Mouse (Mus musculus) MEL-GATA-1-ER (cell line): ENCODE data around the gene Hist1h2bf.
"Not testable (repeated sequence)": the region's sequence is repeated elsewhere in the genome, so short reads cannot be mapped to it uniquely, and the experiment has no call there.

Experiments used
- DNase-seq: peaks from one replicate; pipeline ENCODE4 v3.0.0-alpha.2; 2012; ENCODE audit warnings: low read depth; ENCODE audit errors: extremely low read depth

Hist1h2bf gene

DNA sequence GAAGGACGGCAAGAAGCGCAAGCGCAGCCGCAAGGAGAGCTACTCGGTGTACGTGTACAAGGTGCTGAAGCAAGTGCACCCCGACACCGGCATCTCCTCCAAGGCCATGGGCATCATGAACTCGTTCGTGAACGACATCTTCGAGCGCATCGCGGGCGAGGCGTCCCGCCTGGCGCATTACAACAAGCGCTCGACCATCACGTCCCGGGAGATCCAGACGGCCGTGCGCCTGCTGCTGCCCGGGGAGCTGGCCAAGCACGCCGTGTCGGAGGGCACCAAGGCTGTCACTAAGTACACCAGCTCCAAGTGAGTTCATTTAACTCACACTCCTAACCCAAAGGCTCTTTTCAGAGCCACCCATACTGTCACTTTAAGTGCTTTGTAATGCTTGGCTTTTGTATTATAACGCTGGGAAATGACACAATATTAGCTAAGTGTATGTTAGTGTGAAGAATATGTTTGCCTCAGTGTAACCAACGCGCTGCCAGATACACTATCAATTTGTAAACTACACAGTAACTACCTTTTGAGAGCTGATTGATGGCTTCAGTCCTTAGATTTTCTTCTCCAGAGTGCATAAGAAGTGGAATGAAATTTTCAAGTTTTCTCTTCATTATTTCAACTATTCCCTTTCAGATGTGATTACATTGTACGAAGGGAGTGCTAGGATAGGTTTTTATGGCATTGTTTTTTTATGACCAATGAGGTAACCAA lies 2.3 kb downstream of the Hist1h2bf start:
- not testable (repeated sequence) for DNase-seq

DNA sequence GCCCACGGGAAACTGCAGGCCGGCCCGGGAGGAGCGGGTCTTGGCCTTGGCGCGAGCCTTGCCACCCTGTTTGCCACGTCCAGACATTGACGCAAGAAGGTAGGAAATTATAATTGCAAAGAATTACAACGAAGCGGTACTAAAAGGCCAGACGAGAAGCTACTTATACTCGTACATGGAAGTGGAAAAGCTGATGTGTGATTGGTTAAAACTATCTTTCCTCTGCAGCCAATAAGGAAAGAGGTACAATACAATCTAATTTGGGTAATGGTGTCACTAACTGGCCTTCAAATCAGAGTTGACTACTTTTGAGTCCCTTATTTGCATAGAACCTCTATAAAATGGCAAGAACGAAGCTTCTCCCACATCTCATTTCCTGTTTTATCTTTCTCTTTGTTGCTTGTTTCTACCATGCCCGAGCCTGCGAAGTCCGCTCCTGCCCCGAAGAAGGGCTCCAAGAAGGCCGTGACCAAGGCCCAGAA lies 2.9 kb downstream of the Hist1h2bf start, which contains the start of the genes Hist1h2ae and Hist1h2bg:
TSS of gene Hist1h2ae (minus strand) at position 199 of the 482 bp plus-strand sequence.
TSS of gene Hist1h2bg (plus strand) at position 375 of the 482 bp plus-strand sequence.
- peak; percentile 99 for DNase-seq

DNA sequence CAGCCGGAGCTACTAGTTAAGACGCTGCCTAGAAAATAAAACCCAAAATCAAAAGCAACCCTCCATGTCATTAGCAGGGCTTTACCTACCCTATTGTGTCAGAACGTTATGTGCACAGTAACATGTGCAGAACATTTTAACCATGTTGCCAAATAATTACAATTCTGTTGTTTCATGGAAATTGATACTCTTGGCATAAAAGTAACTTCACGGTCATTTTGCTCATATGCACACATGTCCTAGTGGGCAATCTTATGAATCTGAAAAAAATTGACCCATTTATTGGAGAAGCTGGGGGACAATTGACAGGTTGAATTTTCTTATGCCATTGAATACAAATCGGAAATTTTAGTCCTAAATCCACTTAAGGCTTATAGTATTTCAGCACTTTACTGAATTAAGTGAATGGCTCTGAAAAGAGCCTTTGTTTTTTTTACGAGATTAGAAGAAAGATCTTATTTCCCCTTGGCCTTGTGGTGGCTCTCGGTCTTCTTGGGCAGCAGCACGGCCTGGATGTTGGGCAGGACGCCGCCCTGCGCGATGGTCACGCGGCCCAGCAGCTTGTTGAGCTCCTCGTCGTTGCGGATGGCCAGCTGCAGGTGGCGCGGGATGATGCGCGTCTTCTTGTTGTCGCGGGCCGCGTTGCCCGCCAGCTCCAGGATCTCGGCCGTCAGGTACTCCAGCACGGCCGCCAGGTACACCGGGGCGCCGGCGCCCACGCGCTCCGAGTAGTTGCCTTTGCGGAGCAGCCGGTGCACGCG lies 3.6 kb downstream of the Hist1h2bf start:
- DNase-seq: peak; percentile 63

- DNase-seq: no peak
These were observed 9.5 kb downstream of the Hist1h2bf start for GRCm38 (mm10) chr13:23564482-23564881.

DNA sequence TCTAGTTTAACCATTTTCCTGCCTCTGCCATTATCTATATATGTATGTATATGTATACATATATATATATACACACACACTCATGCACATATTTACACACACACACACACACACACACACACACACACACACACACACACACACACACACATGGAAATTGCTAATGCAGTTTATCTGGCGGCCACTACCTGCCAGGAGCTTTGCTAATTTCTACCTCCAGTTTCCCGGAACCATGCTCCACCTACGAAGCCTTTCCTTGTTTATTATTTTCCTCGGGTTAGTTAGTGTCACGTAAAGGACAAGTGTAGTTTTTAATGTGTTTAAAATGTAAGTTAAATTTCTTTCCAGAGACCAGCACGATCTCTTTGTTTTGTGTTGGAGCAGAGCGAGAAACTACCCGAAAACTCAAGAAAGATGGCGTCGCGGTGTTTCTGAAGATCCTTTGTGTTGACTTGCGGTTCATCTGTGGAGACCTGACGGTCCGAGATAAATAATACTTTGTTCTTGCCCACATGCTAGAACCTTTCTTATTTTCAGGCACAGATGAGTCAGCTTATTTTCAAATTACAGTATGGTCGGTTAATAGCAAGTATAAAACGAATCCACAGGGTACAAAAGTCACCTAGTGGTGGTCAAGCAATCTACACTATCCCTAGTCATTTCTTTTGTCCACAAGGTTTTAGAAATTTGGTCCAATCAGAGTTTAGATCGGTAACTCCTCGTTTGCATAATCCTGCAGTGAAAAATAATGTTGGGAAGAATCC lies 11.1 kb downstream of the Hist1h2bf start:
- DNase-seq: peak; percentile 88

- DNase-seq: peak; percentile 99
These were observed 11.9 kb downstream of the Hist1h2bf start, which contains the start of gene Hist1h3e for GRCm38 (mm10) chr13:23561883-23562659. Gene Hist1h3e (minus strand): TSS chr13:23562369.

GRCm38 (mm10) chr13:23561531-23561882 lies 12.5 kb downstream of the Hist1h2bf start:
- DNase-seq: not testable (repeated sequence)

GRCm38 (mm10) chr13:23560699-23561098 lies 13.3 kb downstream of the Hist1h2bf start:
- DNase-seq: not testable (repeated sequence)

DNA sequence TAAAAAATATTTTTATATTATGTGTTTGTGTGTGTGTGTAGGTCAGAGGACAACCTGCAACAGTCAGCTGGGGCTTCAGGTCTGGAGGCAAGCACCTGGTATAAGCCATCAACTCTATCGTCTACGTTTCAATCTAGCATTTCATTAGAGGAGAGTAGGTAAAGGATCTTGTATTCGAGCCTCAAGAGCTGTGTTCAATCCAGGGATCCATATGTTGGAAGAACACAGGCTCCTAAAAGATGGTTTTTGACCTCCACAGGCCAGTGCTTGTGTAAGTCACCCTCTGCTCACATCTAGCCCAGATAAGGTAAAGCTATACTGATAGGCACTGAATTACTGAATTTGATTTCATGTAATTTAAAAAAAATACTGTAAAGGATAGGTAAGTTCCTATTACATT lies 17.1 kb downstream of the Hist1h2bf start:
- no peak for DNase-seq

DNA sequence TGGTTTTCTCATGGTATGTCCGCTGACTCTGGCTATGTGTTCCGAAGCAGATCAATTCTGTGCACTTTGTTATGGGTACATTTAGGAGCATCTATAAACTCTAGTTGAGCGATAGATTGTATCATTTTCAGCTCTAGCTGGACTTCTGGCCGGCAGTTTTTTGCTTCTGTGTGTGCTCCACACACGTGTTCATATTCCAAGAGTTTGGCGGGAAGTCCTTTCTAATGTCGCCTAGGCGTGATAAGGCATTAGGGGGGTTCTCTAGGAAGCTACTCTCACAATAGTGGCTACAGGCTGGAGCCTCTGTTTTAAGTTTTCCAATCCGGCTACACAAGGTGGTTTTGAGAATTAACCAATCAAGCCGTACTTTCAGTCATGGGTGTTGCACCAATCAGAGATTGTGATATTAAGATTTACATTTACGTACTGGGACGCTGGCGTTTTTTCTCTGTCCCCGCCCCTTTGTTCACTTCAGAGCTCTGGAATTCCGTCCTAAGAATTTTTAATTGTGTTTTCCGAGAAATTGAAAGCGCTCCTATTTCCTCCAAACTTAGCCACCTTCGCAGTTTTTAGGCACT lies 18.1 kb downstream of the Hist1h2bf start:
- DNase-seq: peak; percentile 95

DNA sequence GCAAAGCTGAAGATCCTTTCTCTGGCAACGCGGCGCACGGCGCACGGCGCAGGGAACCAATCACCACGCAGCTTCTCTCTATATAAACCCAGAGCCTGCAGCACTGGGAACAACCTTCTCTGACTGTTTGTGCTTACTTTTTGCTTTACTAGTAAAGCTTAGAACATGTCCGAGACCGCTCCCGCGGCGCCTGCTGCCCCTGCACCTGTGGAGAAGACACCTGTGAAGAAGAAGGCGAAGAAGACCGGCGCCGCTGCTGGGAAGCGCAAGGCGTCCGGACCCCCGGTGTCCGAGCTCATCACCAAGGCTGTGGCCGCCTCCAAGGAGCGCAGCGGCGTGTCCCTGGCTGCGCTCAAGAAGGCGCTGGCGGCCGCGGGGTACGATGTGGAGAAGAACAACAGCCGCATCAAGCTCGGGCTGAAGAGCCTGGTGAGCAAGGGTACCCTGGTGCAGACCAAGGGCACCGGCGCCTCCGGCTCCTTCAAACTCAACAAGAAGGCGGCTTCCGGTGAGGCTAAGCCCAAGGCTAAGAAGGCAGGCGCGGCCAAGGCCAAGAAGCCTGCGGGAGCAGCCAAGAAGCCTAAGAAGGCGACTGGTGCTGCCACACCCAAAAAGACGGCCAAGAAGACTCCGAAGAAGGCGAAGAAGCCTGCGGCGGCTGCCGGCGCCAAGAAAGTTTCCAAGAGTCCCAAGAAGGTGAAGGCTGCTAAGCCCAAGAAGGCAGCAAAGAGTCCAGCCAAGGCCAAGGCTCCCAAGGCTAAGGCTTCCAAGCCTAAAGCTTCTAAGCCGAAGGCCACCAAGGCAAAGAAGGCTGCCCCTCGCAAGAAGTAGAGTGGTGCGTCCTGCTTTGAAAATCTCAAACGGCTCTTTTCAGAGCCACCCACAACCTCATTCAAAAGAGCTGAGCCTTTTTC lies 18.8 kb downstream of the Hist1h2bf start:
- peak; percentile 95 for DNase-seq

DNA sequence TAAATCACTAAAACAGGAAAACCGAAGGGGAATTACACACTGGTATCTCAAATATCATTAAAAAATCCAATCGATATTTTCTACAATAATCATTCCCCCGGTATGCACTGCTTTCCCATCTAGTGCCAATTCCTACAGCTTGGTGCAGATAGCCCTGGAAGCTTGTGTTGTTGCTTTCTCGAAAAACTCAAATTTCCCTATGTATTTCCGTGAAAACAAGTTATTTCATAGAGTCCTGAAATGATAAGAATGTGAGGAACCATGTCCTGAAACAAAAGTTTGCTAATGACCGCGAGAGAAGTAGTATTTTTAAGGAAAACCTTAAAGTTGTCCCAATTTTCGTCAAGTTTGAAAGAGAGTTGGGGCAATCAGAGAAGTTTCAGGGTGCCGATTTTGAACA lies 19.6 kb downstream of the Hist1h2bf start:
- peak; percentile 49 for DNase-seq

- no peak for DNase-seq
These were observed 21.0 kb downstream of the Hist1h2bf start, which contains the start of gene Hist1h1d for GRCm38 (mm10) chr13:23552962-23553361. Gene Hist1h1d (plus strand): TSS chr13:23553262.

DNA sequence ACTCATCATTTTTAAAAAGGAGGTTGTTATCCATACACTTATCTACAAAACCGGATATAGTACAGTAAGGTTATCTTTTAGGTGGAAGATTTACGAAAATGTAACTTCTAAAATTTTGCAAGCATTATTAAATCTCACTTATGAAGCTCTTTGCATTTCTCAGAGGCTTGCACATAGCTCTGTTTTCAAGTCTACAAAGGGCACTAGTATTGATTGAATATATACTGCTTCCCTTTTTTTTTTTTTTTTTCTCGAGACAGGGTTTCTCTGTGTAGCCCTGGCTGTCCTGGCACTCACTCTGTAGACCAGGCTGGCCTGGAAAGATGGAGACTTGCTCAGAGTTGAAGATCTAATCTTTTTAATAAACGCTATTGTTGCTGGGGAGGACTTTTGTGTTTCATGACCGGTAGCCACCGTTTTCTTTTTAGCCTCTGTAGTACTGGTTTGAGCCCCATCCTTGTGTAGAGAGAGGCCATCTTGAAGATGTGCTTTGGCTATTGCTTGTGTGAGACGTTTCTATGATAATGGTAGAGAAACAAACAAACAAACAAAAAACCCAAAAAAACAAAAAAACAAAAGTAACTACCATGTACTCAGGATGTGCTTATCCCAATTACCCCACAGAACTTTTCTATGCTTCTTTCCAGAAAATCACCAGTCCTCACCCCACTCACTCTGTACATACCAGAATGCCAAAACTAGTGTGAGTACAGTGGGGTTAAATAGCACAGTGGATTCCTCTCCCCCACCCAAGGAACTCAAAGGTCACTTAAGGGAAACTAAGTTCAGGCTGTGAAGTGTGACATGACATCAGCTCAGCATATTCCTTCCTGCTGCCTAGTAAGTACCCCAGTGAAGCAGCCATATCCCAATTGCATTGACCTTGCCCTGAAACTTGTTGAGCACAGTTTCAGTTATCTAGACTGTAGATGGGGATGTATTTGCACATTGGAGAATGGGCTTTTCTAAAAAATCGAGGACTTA lies 21.8 kb downstream of the Hist1h2bf start:
- DNase-seq: no peak

DNA sequence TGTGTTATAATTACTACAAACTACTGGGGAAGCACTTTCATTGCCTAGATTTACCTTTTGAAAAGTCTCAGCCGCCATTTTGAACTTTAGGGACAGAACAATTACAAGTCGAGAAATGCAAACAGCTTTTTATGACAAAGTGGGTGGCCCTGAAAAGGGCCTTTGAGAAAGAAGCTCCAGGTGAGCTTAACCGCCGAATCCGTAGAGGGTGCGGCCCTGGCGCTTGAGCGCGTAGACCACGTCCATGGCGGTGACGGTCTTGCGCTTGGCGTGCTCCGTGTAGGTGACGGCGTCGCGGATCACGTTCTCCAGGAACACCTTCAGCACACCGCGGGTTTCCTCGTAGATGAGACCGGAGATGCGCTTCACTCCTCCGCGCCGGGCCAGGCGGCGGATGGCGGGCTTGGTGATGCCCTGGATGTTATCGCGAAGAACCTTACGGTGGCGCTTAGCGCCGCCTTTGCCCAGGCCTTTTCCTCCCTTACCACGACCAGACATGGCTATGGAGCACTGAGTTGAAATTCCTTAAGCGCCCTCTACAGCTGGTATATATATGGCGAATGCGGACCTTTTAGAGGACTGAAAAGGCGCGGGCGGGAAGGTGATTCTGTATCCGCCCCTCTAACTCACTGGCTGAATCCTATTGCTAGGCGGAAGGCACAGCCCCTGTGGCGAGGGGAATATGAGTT lies 22.7 kb downstream of the Hist1h2bf start, which contains the start of gene Hist1h4f:
TSS of gene Hist1h4f (minus strand) at position 503 of the 689 bp plus-strand sequence.
- DNase-seq: peak; percentile 94

- peak; percentile 71 for DNase-seq
These were observed 23.2 kb downstream of the Hist1h2bf start for GRCm38 (mm10) chr13:23550761-23551145.

DNA sequence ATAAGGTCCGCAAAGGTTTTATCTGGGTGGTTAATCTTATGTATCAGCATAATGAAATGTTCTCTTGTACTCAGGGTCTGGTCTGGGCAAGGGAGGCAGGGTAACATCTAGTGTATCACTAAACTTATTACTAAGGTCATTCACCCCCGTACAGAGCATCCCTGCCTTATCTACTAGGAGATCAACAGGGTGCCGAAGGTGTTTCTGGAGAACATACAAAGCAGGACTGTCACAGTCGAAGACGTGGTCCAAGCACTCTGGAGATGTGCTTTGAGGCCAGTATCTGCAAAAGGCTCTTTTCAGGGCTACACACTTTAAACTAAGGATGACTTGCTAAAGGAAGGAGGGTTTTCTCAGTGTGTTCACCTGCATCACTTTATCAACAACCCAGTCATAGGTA lies 27.3 kb downstream of the Hist1h2bf start:
- DNase-seq: no peak
